Mouse (Mus musculus) bone marrow, adult 2 months (tissue): ENCODE results near the gene Cd44.

Source experiments
- CTCF ChIP-seq: fragments of 200-500 bp; IDR thresholded peaks from 2 replicates; pipeline ENCODE4 v1.5.1; 2011; ENCODE audit warnings: low read length, control low read depth; ENCODE audit not compliant: control insufficient read depth, insufficient read depth
- POLR2A ChIP-seq: fragments of 200-500 bp; IDR thresholded peaks from 2 replicates; pipeline ENCODE4 v1.6.1; 2011; ENCODE audit warnings: low read depth, mild to moderate bottlenecking, control low read depth, low read length, borderline replicate concordance; ENCODE audit not compliant: control insufficient read depth

DNA sequence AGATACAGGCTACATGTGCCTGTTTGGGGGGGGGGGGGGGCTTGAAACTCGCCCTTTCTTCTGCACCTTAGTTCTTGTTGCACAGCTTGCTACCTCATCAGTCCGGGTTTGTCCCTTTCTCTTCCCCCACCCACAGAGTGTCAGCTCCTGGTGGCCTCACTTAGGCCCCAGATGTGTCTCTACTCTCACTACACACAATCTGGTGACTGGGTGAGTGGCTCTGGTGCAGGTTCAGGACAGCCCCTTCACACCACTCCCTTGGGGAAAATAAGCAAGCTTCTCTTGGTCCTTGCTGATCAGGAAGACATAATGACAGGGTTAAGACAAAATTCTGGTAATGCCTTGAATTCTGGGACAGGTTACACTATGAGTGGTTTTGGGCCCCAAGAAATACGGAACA is 11.0 kb upstream of the Cd44 start:
- no peak for TF ChIP-seq POLR2A
- no peak for TF ChIP-seq CTCF
